In the genomic region with DNA sequence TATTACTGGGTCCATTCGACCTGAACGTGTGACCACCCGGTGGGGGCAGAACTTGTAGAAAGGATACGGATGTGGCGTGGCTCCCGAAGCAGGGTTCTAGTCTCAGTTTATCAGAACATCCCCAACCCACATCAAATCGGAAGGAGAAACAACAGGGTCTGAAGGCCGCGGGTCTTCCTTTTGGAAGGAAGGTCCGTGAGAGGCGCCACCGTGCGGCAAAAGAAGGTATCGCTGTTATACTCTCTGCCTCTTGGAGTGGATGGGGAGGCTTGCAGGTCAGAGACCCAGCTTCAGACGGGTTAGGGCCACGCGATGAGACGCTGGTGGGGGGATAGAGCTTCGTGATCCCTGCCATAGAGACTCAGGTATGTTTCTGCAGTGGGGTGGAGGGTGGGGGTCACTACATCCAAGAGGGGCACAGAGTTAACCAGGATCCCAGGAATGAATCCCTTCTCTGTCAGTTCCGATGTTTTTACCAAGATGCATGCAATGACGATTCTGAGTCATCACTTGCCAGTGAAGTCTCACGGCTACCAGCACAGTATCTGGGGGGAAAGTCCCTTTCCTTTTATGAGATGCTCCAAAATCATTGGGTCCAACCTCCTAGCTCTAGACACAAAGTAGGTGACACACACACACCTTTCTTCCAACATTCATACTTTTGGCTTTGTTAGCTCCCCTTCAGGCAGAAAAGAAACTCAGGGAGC, we compare ENCODE assay signal across 7 mouse cellular contexts. TPM values are rescaled to one million over a fixed set of nuclear protein-coding genes. Genes with fewer than 3 reads are reported as not detected.
DNase-seq lines count a peak whose midpoint lies in the region; ATAC-seq and TF ChIP-seq lines count a peak whose summit lies in the region.

No protein-coding gene starts in this region.

- TF ChIP-seq CTCF in forebrain, postnatal 0 days (IDR thresholded peaks at IDR 0.05; ENCODE audit: low read depth): peak; percentile 71
- TF ChIP-seq CTCF in lung, embryonic 14.5 days (IDR thresholded peaks at IDR 0.05; ENCODE audit: low read depth): peak; percentile 82

- peaks cover 4% of the 10 kb centered on the region; the same call in 1 of the 2 replicates for H3K4me1 ChIP-seq in forebrain, postnatal 0 days (ENCODE audit: insufficient read depth)
- no peaks in the 10 kb centered on the region for H3K4me1 ChIP-seq in lung, embryonic 14.5 days (ENCODE audit: insufficient read depth)

- peak overlapping the region; percentile 80 for H3K27ac ChIP-seq in forebrain, postnatal 0 days (ENCODE audit: low read depth, low read length)
- no peak overlapping the region for H3K27ac ChIP-seq in lung, embryonic 14.5 days (ENCODE audit: low read depth)

- no peaks in the 10 kb centered on the region for H3K9me3 ChIP-seq in forebrain, postnatal 0 days (ENCODE audit: low read length)
- H3K9me3 ChIP-seq in lung, embryonic 14.5 days (ENCODE audit: low read depth, low read length): no peaks in the 10 kb centered on the region

- DNase-seq in A20 (ENCODE audit: low read depth, low spot score): peak; percentile 73
- peak; percentile 65 to 68 for DNase-seq in CD8-positive naive resting alpha-beta T cell, adult 2 months (ENCODE audit: low read depth in 2 of 2, low spot score in 2 of 2)
- DNase-seq in cerebellum, adult 11-12 months: peak; percentile 56
- peak; percentile 75 for DNase-seq in forebrain, postnatal 0 days
- peak; percentile 64 for DNase-seq in kidney, adult 9 months
- peak; percentile 85 for DNase-seq in lung, embryonic 14.5 days
- peak; percentile 87 for DNase-seq in retina, embryonic 14.5 days (ENCODE audit: low spot score)

- H3K36me3 ChIP-seq in forebrain, postnatal 0 days (ENCODE audit: insufficient read depth): no peaks in the 10 kb centered on the region
- no peaks in the 10 kb centered on the region for H3K36me3 ChIP-seq in lung, embryonic 14.5 days (ENCODE audit: insufficient read depth)

- no peak overlapping the region for H3K9ac ChIP-seq in forebrain, postnatal 0 days
- no peak overlapping the region for H3K9ac ChIP-seq in lung, embryonic 14.5 days

- H3K4me3 ChIP-seq in forebrain, postnatal 0 days (ENCODE audit: low read depth, low read length): no peak overlapping the region
- no peak overlapping the region for H3K4me3 ChIP-seq in lung, embryonic 14.5 days (ENCODE audit: low read depth, low read length)

- 23% methylated on average over 22 of the region's 22 CpGs for WGBS in forebrain, postnatal 0 days
- 24% methylated on average over 22 of the region's 22 CpGs for WGBS in lung, embryonic 14.5 days

- ATAC-seq in forebrain, postnatal 0 days: no peak
- ATAC-seq in lung, embryonic 14.5 days (ENCODE audit: insufficient read depth): no peak

- H3K4me2 ChIP-seq in forebrain, postnatal 0 days (ENCODE audit: low read depth): no peak overlapping the region
- no peak overlapping the region for H3K4me2 ChIP-seq in lung, embryonic 14.5 days

- no peaks in the 10 kb centered on the region for H3K27me3 ChIP-seq in forebrain, postnatal 0 days (ENCODE audit: insufficient read depth, low read length)
- H3K27me3 ChIP-seq in lung, embryonic 14.5 days (ENCODE audit: insufficient read depth, low read length): no peaks in the 10 kb centered on the region

RNA-seq across cellular contexts. Expression of a gene that starts 17.2 kb away (rescaled TPM):
- total RNA-seq in forebrain, postnatal 0 days (2014; rRNA removed): 27.9 and 29.8 TPM in 2 replicates
- 28.0 and 41.0 TPM in 2 replicates for polyA plus RNA-seq in forebrain, postnatal 0 days (2015; fragmentation: Nextera tagmentation; extraction: Ambion mirVana)
- 43.0 and 44.7 TPM in 2 replicates for polyA plus RNA-seq in lung, embryonic 14.5 days (2014; fragmentation: Nextera tagmentation; extraction: Ambion mirVana)

RNA-seq across cellular contexts. Expression of a gene that starts 34.3 kb away (rescaled TPM):
- total RNA-seq in forebrain, postnatal 0 days (2014; rRNA removed): not detected in 2 replicates
- polyA plus RNA-seq in forebrain, postnatal 0 days (2015; fragmentation: Nextera tagmentation; extraction: Ambion mirVana): 0.06 TPM in 2 replicates
- polyA plus RNA-seq in lung, embryonic 14.5 days (2014; fragmentation: Nextera tagmentation; extraction: Ambion mirVana): 0.46 and 0.66 TPM in 2 replicates

RNA-seq across cellular contexts. Expression of a gene that starts 55.3 kb away (rescaled TPM):
- total RNA-seq in forebrain, postnatal 0 days (2014; rRNA removed): 168 and 180 TPM in 2 replicates
- polyA plus RNA-seq in forebrain, postnatal 0 days (2015; fragmentation: Nextera tagmentation; extraction: Ambion mirVana): 163 and 170 TPM in 2 replicates
- 67.4 and 68.0 TPM in 2 replicates for polyA plus RNA-seq in lung, embryonic 14.5 days (2014; fragmentation: Nextera tagmentation; extraction: Ambion mirVana)
